Mouse (Mus musculus) adrenal gland, postnatal 10 days (tissue): ENCODE measurements around the gene Ebpl. TPM values are rescaled to one million over a fixed set of nuclear protein-coding genes. Genes with fewer than 3 reads are reported as not detected.

Experiments used
- total RNA-seq, 2 experiments: library from RNA; stranded (reverse); gene quantifications; 2 replicates each; pipeline ENCODE4 v1.2.3; 2021

The Ebpl gene
- total RNA-seq, 2 experiments from 2014 or later: 6.6 to 7.1 TPM

Other genes with a start within 250 kb of the Ebpl start
- gene Sacs, start 222.0 kb downstream of the Ebpl start, total RNA-seq: 10 to 100 TPM in 1 of 2 experiments, 1 to 10 TPM in 1; 8.6 to 15.4 TPM
- gene Sgcg, start 101.9 kb downstream of the Ebpl start, total RNA-seq: 10 to 100 TPM; 10.2 to 20.1 TPM
- 1 to 10 TPM in 1 of 2 experiments, under 1 TPM in 1; 0.85 to 1.1 TPM for gene Arl11, start 50.7 kb downstream of the Ebpl start, total RNA-seq
- 10 to 100 TPM; 28.8 to 34.1 TPM for gene Kpna3, start 79.4 kb upstream of the Ebpl start, total RNA-seq
- gene Spryd7, start 196.4 kb upstream of the Ebpl start, total RNA-seq: 10 to 100 TPM; 17.2 to 18.8 TPM
- gene Trim13, start 237.8 kb upstream of the Ebpl start, total RNA-seq: 10 to 100 TPM in 1 of 2 experiments, 1 to 10 TPM in 1; 7.4 to 10.7 TPM
- gene Kcnrg, start 247.0 kb upstream of the Ebpl start, total RNA-seq: under 1 TPM; 0.30 to 0.55 TPM